Mouse (Mus musculus) kidney, embryonic 15.5 days (tissue): ENCODE data around the gene Higd1a. TPM values are rescaled to one million over a fixed set of nuclear protein-coding genes. Genes with fewer than 3 reads are reported as not detected.

Experiments used
- ATAC-seq: fragments of 200-750 bp; cut with Nextera tagmentation; replicated peaks from 2 replicates; pipeline ENCODE4 v1.8.0; 2017; ENCODE audit warnings: moderate TSS enrichment; ENCODE audit not compliant: low FRiP score
- H3K27ac ChIP-seq: fragments of 300-500 bp; sonication (generic); 2 replicates; pipeline ENCODE4 v1.5.1; 2015; ENCODE audit warnings: mild to moderate bottlenecking, inconsistent platforms
- H3K27me3 ChIP-seq: fragments of 300-500 bp; sonication (generic); 2 replicates; pipeline ENCODE4 v1.6.1; 2015; ENCODE audit warnings: inconsistent platforms
- H3K36me3 ChIP-seq: fragments of 300-500 bp; sonication (generic); 2 replicates; pipeline ENCODE4 v1.6.1; 2015; ENCODE audit warnings: inconsistent platforms
- H3K4me1 ChIP-seq: fragments of 300-500 bp; sonication (generic); 2 replicates; pipeline ENCODE4 v1.6.1; 2015; ENCODE audit warnings: inconsistent platforms
- H3K4me2 ChIP-seq: fragments of 300-500 bp; sonication (generic); 2 replicates; pipeline ENCODE4 v1.6.1; 2015; ENCODE audit warnings: moderate library complexity, mild to moderate bottlenecking, inconsistent platforms
- H3K4me3 ChIP-seq: fragments of 300-500 bp; sonication (generic); replicated peaks from 2 replicates; pipeline ENCODE4 v1.5.1; 2015; ENCODE audit warnings: mild to moderate bottlenecking, inconsistent platforms
- H3K9ac ChIP-seq: fragments of 300-500 bp; sonication (generic); 2 replicates; pipeline ENCODE4 v1.6.1; 2015; ENCODE audit warnings: mild to moderate bottlenecking, inconsistent platforms
- H3K9me3 ChIP-seq: fragments of 300-500 bp; sonication (generic); replicated peaks from 2 replicates; pipeline ENCODE4 v1.6.1; 2016; ENCODE audit warnings: inconsistent platforms
- WGBS: fragments of 180-500 bp; shearing (Covaris S2); methylation state at CpG from one replicate; pipeline ENCODE4 v1.1.7; 2015; ENCODE audit warnings: mixed read lengths; 5-methylcytosine and 5-hydroxymethylcytosine counted together
- polyA plus RNA-seq: library from polyadenylated mRNA; unstranded; fragments of >200 nt; fragmentation: Nextera tagmentation; extraction: Ambion mirVana; gene quantifications from 2 replicates; pipeline ENCODE4 v1.2.1, GENCODE M21; 2015

The Higd1a gene
- polyA plus RNA-seq, 1 experiment from 2014 or later = 151 TPM

DNA sequence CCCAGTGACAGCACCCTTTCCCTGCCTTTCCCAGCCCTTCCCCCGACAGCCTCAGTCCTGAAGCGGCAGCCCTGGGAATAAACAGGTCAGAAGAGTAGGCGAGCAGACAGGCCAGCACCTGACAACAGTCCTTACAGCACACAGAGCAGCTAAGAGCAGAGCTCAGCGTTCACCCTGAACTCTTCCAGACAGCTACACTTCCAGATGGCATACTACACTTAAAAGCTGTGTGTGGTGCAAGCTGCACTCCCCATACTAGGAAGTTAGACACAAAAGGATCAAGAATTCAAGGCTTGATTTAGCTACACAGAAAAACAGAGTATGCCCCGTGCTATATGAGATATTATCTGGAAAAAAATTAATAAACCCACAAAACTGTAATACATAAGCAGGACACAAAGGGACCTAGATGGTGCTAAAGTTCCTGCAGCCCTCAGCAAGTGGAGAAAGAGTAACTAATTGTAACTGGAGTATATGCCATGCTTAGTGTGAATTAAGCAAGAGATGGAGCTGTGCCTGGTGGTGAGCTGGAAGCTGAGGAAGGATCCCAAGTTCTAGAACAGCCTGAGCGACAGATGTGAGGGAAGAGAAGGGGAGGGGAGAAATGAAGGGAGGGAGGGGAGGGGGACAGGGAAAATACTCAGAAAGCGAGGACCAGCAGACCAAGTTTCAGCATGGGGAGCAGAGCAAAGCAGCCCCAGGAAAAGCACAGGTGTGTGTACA is 28.7 kb downstream of the Higd1a start:
- H3K4me1 ChIP-seq = no peaks in the 10 kb centered on the region
- H3K9me3 ChIP-seq = no peaks in the 10 kb centered on the region
- no peak for ATAC-seq
- 62% methylated on average over 7 of the region's 7 CpGs for WGBS
- no peak overlapping the region for H3K4me2 ChIP-seq
- H3K9ac ChIP-seq = no peak overlapping the region
- H3K4me3 ChIP-seq = no peak overlapping the region
- no peaks in the 10 kb centered on the region for H3K36me3 ChIP-seq
- H3K27me3 ChIP-seq = no peaks in the 10 kb centered on the region
- H3K27ac ChIP-seq = no peak overlapping the region

DNA sequence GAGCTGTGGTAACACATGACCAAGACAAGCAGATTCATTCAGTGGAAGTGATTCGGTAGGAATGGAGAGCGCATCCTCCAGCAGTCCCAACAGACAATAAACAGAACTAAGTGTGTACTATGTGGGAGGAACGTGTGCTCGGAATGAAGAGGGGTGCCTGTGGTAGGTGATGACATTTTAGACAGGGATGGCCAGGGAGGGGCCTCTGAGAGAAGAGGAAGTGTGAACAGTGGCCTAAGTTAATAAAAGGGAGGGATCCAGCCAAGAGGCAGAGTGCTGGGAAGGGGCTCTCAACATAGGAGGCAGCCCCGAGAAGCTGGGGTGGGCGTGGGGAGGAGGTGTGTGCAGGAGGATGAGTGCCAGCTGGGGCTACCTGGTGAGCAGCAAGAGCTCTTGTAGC is 29.8 kb downstream of the Higd1a start:
- Histone ChIP-seq H3K4me1 (no peaks in the 10 kb centered on the region), H3K4me3 (no peak overlapping the region), H3K9me3 (no peaks in the 10 kb centered on the region), H3K4me2 (no peak overlapping the region), H3K27ac (no peak overlapping the region), H3K9ac (no peak overlapping the region), H3K36me3 (no peaks in the 10 kb centered on the region), H3K27me3 (no peaks in the 10 kb centered on the region)
- 65% methylated on average over 6 of the region's 6 CpGs for WGBS
- no peak for ATAC-seq

DNA sequence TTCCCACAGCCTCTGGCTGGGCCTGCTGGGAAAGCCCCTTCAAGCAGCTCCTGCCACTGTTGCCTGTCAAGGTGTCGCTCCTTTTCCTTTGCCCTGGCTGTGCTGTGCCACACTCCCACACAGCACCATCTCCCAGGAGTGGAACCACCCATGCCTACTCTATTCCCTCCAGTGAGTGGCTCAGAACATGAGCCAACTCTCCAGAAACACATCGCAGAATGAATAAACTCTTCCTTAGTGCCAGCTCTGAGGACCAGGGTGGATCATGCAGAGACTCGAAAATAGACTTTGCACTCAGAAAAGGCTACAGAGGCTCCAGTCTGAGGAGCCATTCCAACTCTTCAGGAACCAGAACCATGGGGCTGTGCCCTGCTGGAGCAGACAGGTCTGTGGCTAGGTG is 31.8 kb downstream of the Higd1a start:
- Histone ChIP-seq H3K4me3 (no peak overlapping the region), H3K4me1 (peaks cover 7% of the 10 kb centered on the region; the same call in 1 of the 2 replicates), H3K9ac (no peak overlapping the region), H3K4me2 (no peak overlapping the region), H3K27me3 (no peaks in the 10 kb centered on the region), H3K9me3 (no peaks in the 10 kb centered on the region), H3K36me3 (no peaks in the 10 kb centered on the region), H3K27ac (no peak overlapping the region)
- WGBS = 86% methylated on average over 3 of the region's 3 CpGs
- ATAC-seq = no peak

GRCm38 (mm10) chr9:121823991-121824390 is 34.2 kb downstream of the Higd1a start:
- no peak overlapping the region for H3K27ac ChIP-seq
- no peaks in the 10 kb centered on the region for H3K9me3 ChIP-seq
- ATAC-seq = no peak
- H3K27me3 ChIP-seq = no peaks in the 10 kb centered on the region
- H3K4me3 ChIP-seq = no peak overlapping the region
- WGBS = 79% methylated on average over 7 of the region's 7 CpGs
- no peak overlapping the region for H3K4me2 ChIP-seq
- H3K36me3 ChIP-seq = no peaks in the 10 kb centered on the region
- H3K4me1 ChIP-seq = peaks cover 7% of the 10 kb centered on the region; the same call in 1 of the 2 replicates
- no peak overlapping the region for H3K9ac ChIP-seq

- no peak overlapping the region for H3K27ac ChIP-seq
- no peaks in the 10 kb centered on the region for H3K36me3 ChIP-seq
- WGBS = 91% methylated on average over 1 of the region's 1 CpGs
- H3K4me1 ChIP-seq = peaks cover 7% of the 10 kb centered on the region; the same call in 1 of the 2 replicates
- no peaks in the 10 kb centered on the region for H3K9me3 ChIP-seq
- no peak overlapping the region for H3K4me2 ChIP-seq
- no peak overlapping the region for H3K4me3 ChIP-seq
- 0 out of 2 replicates have a peak, but pooled peaks cover 3% of the 10 kb centered on the region for H3K27me3 ChIP-seq
- no peak for ATAC-seq
- no peak overlapping the region for H3K9ac ChIP-seq
Observed at GRCm38 (mm10) chr9:121823051-121823450, 35.1 kb downstream of the Higd1a start.

- H3K9ac ChIP-seq = no peak overlapping the region
- WGBS = 53% methylated on average over 6 of the region's 6 CpGs
- H3K36me3 ChIP-seq = no peaks in the 10 kb centered on the region
- 0 out of 2 replicates have a peak, but pooled peaks have one; percentile 46 for ATAC-seq
- H3K27ac ChIP-seq = no peak overlapping the region
- H3K4me2 ChIP-seq = no peak overlapping the region
- no peaks in the 10 kb centered on the region for H3K9me3 ChIP-seq
- 0 out of 2 replicates have a peak, but pooled peaks cover 3% of the 10 kb centered on the region for H3K27me3 ChIP-seq
- peaks cover 7% of the 10 kb centered on the region; the same call in 1 of the 2 replicates for H3K4me1 ChIP-seq
- H3K4me3 ChIP-seq = no peak overlapping the region
Observed at GRCm38 (mm10) chr9:121822585-121822991, 35.6 kb downstream of the Higd1a start.

DNA sequence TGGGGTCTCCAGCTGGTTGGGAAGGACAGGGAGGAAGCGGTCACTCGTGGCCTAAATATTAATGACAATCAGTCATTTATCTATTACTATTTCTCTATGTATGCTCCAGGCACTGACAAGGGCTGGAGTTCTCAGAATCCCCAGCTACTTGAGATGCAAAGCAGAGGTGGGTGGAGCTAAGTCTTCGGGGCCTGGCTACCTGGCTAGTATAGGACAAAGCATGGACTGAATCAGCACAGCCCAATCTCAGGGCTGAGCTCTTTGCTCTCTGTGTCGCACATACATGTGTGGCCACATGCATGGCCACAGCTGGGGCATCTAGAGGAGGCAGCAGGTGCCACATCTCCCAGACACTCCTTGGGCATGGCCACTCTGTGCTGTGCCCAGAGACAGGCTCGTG is 37.4 kb downstream of the Higd1a start:
- H3K27me3 ChIP-seq = 0 out of 2 replicates have a peak, but pooled peaks cover 3% of the 10 kb centered on the region
- H3K4me1 ChIP-seq = peaks cover 7% of the 10 kb centered on the region; the same call in 1 of the 2 replicates
- no peak overlapping the region for H3K4me3 ChIP-seq
- no peak overlapping the region for H3K27ac ChIP-seq
- no peaks in the 10 kb centered on the region for H3K9me3 ChIP-seq
- H3K4me2 ChIP-seq = no peak overlapping the region
- H3K9ac ChIP-seq = no peak overlapping the region
- H3K36me3 ChIP-seq = no peaks in the 10 kb centered on the region
- ATAC-seq = no peak
- WGBS = 74% methylated on average over 5 of the region's 5 CpGs

- Histone ChIP-seq H3K27me3 (0 out of 2 replicates have a peak, but pooled peaks cover 3% of the 10 kb centered on the region), H3K27ac (no peak overlapping the region), H3K9ac (no peak overlapping the region), H3K36me3 (no peaks in the 10 kb centered on the region), H3K4me2 (no peak overlapping the region), H3K9me3 (no peaks in the 10 kb centered on the region), H3K4me3 (no peak overlapping the region), H3K4me1 (peaks cover 7% of the 10 kb centered on the region; the same call in 1 of the 2 replicates)
- ATAC-seq = no peak
- 65% methylated on average over 7 of the region's 7 CpGs for WGBS
Observed at GRCm38 (mm10) chr9:121819771-121820471, 38.2 kb downstream of the Higd1a start.

- H3K27ac ChIP-seq = no peak overlapping the region
- H3K36me3 ChIP-seq = no peaks in the 10 kb centered on the region
- WGBS = 78% methylated on average over 9 of the region's 9 CpGs
- ATAC-seq = no peak
- H3K4me2 ChIP-seq = no peak overlapping the region
- no peaks in the 10 kb centered on the region for H3K9me3 ChIP-seq
- H3K4me1 ChIP-seq = peaks cover 7% of the 10 kb centered on the region; the same call in 1 of the 2 replicates
- 0 out of 2 replicates have a peak, but pooled peaks cover 3% of the 10 kb centered on the region for H3K27me3 ChIP-seq
- H3K9ac ChIP-seq = no peak overlapping the region
- no peak overlapping the region for H3K4me3 ChIP-seq
Observed at GRCm38 (mm10) chr9:121819073-121819770, 38.9 kb downstream of the Higd1a start.

DNA sequence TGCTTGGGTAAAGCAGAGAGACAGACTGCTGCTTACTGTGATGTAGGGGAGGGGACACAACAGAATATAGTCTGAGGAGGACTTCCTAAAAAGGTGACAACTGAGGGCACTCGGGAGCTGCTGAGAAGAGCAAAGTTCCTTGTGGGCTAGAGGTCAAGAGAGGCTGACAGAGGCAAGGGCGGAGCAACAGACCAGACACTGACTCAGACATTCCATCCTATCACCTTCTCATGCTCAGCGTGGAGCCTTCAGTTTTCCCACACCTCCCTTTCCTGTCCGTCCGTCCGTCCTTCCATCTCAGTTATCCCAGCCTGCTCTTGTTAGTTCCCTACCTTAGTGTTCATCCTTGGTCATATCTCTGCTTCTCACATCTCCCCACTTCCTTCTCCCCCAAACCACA is 43.0 kb downstream of the Higd1a start:
- 45% methylated on average over 6 of the region's 6 CpGs for WGBS
- H3K27me3 ChIP-seq = 0 out of 2 replicates have a peak, but pooled peaks cover 3% of the 10 kb centered on the region
- H3K4me3 ChIP-seq = no peak overlapping the region
- H3K9ac ChIP-seq = no peak overlapping the region
- H3K9me3 ChIP-seq = no peaks in the 10 kb centered on the region
- ATAC-seq = no peak
- peaks cover 6% of the 10 kb centered on the region for H3K4me1 ChIP-seq
- no peak overlapping the region for H3K4me2 ChIP-seq
- no peak overlapping the region for H3K27ac ChIP-seq
- H3K36me3 ChIP-seq = no peaks in the 10 kb centered on the region

- ATAC-seq = no peak
- peaks cover 12% of the 10 kb centered on the region for H3K4me1 ChIP-seq
- no peaks in the 10 kb centered on the region for H3K36me3 ChIP-seq
- no peaks in the 10 kb centered on the region for H3K27me3 ChIP-seq
- H3K4me3 ChIP-seq = no peak overlapping the region
- WGBS = 26% methylated on average over 15 of the region's 15 CpGs
- H3K9ac ChIP-seq = no peak overlapping the region
- no peak overlapping the region for H3K27ac ChIP-seq
- no peak overlapping the region for H3K4me2 ChIP-seq
- no peaks in the 10 kb centered on the region for H3K9me3 ChIP-seq
Observed at GRCm38 (mm10) chr9:121810081-121810821, 47.9 kb downstream of the Higd1a start.
